Mouse (Mus musculus) liver, embryonic 14.5 days (tissue): Measurements from ENCODE around the gene Pitpnm1.

ENCODE experiments used
- CTCF ChIP-seq: IDR thresholded peaks from 2 replicates; pipeline ENCODE4 v1.5.1; 2016; ENCODE audit warnings: antibody characterized with exemption, low read depth, control low read depth
- EP300 ChIP-seq: IDR thresholded peaks from 2 replicates; pipeline ENCODE4 v1.6.1; 2016; ENCODE audit warnings: antibody characterized with exemption, low read depth

DNA sequence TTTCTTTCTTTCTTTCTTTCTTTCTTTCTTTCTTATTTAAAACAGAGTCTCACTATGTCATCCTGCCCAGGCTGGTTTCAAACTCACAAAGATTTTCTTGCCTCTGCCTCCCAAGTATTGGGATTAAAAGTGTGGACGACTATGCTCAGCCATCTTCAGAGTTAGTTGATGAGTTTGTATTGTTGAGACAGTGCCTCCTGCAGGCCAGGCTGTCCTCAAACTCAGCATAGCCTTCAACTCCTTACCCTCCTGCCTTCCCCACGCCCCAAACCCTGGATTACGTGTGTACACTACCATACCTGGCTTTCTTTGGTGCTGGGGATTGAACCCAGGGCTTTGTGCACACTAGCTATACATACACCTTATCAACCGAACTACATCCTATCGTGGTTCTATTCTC is 36.7 kb downstream of the Pitpnm1 start:
- no peak for TF ChIP-seq EP300
- peak; percentile 61 for TF ChIP-seq CTCF
